Mouse (Mus musculus): Measurements from ENCODE around the gene Slc11a2. TPM values are rescaled to one million over a fixed set of nuclear protein-coding genes. Genes with fewer than 3 reads are reported as not detected.

Gene Slc11a2
- total and polyA plus RNA-seq, 3 experiments = 24.4 to 43.7 (median 38.9) TPM

DNA sequence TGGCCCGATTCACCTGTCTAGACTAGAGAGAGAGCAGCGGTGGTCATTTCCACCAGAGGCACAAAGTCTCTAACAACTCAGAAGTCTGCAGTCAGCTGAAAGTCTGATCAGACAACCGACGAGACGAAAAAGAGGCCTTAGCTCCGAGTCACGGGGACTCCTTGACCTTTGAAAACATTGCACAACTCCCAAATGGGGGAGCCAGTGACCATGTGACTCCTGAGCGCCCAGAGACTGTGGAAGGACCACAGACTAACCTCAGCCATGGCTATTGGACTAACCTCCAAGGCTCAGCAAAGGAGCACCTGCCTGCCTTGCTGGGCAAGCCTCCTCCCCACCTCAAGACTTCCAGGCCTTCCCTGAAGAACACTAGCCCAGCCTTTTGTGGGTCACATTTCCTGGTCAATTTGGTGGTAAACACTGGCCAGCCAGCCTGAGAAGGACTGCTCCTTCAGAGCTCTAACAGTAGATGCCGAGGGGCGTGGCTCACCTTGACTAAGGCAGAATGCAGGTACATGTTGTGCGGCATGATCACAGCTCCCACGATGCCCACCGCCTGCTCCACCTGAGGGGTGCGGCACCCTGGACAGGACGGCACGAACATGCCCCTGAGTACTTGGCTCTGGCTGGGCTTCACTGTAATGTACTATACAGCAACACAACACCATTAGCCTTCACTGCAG lies 21.4 kb downstream of the Slc11a2 start:
- Histone ChIP-seq H3K27ac (no peak overlapping the region), H3K9ac (ENCODE audit: low read depth, low read length) (no peak overlapping the region), H3K79me2 (replicated peaks; ENCODE audit: control insufficient read depth, insufficient read depth, low read length) (no peaks in the 10 kb centered on the region), H3K27me3 (ENCODE audit: control insufficient read depth, insufficient read depth, low read length) (no peaks in the 10 kb centered on the region), H3K4me3 (no peak overlapping the region), H3K4me1 (ENCODE audit: control insufficient read depth, insufficient read depth, low read length) (0 out of 2 replicates have a peak, but pooled peaks cover 3% of the 10 kb centered on the region), H3K36me3 (ENCODE audit: control insufficient read depth, insufficient read depth, low read length) (no peaks in the 10 kb centered on the region)
- intact Hi-C loops (cut with DNase I) = no loop called here
- TF ChIP-seq POLR2A (IDR thresholded peaks at IDR 0.05; ENCODE audit: insufficient read depth, low read depth, low read length) (no peak), EP300 (IDR thresholded peaks at IDR 0.05; ENCODE audit: insufficient read depth, low read depth, low read length) (no peak), CTCF (IDR thresholded peaks at IDR 0.05) (no peak)
- no peak for DNase-seq
- WGBS = 91% methylated on average over 16 of the region's 16 CpGs

DNA sequence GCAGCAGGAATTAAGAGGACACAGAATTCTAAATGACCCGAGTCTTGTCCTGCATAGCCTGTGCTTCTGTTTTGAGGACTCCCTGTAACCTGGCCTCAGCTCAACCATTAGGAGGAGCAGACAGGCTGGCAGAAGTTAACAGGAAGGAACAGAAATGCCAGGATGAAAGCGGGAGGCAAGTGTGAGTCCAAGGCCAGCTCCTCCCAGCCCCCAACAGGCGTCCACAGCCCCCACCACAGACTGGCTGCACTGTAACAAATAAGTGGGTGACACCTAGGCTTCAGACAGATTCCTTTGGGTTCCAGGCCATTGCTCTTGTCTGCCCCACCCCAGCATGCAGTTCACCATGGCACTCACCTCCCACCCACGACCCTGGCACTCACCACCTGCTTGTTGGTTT lies 22.1 kb downstream of the Slc11a2 start:
- no peak overlapping the region for H3K27ac ChIP-seq
- TF ChIP-seq EP300 (IDR thresholded peaks at IDR 0.05; ENCODE audit: insufficient read depth, low read depth, low read length) = no peak
- no peak for TF ChIP-seq CTCF (IDR thresholded peaks at IDR 0.05)
- TF ChIP-seq POLR2A (IDR thresholded peaks at IDR 0.05; ENCODE audit: insufficient read depth, low read depth, low read length) = no peak
- no peak overlapping the region for H3K9ac ChIP-seq (ENCODE audit: low read depth, low read length)
- WGBS = 87% methylated on average over 4 of the region's 4 CpGs
- H3K36me3 ChIP-seq (ENCODE audit: control insufficient read depth, insufficient read depth, low read length) = no peaks in the 10 kb centered on the region
- no peak overlapping the region for H3K4me3 ChIP-seq
- no peaks in the 10 kb centered on the region for H3K27me3 ChIP-seq (ENCODE audit: control insufficient read depth, insufficient read depth, low read length)
- DNase-seq = no peak
- no peaks in the 10 kb centered on the region for H3K79me2 ChIP-seq (replicated peaks; ENCODE audit: control insufficient read depth, insufficient read depth, low read length)
- 0 out of 2 replicates have a peak, but pooled peaks cover 3% of the 10 kb centered on the region for H3K4me1 ChIP-seq (ENCODE audit: control insufficient read depth, insufficient read depth, low read length)
- intact Hi-C loops (cut with DNase I) = no loop called here

DNA sequence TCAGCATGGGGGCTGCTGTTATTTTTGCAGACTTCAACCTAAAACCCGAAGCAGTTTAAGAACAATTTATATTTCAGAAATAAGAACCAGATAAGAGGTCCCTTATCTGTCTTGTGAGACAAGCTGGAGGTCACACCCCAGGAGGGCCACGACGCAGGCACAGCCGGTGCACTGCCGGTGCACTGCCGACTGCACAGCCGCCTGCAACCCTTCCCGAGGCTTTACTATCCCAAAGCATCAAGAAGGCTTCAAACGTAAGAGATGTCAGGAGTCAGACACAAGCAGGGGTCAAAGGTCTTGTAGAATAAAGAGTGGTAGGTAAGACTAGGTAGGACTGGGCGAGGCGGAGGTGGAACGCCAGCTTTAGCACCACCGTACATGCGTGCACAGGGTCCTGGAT lies 22.5 kb downstream of the Slc11a2 start:
- H3K4me1 ChIP-seq (ENCODE audit: control insufficient read depth, insufficient read depth, low read length) = 0 out of 2 replicates have a peak, but pooled peaks cover 3% of the 10 kb centered on the region
- intact Hi-C loops (cut with DNase I) = no loop called here
- no peaks in the 10 kb centered on the region for H3K27me3 ChIP-seq (ENCODE audit: control insufficient read depth, insufficient read depth, low read length)
- H3K9ac ChIP-seq (ENCODE audit: low read depth, low read length) = no peak overlapping the region
- H3K27ac ChIP-seq = no peak overlapping the region
- WGBS = 87% methylated on average over 14 of the region's 14 CpGs
- TF ChIP-seq POLR2A (IDR thresholded peaks at IDR 0.05; ENCODE audit: insufficient read depth, low read depth, low read length) (no peak), EP300 (IDR thresholded peaks at IDR 0.05; ENCODE audit: insufficient read depth, low read depth, low read length) (no peak), CTCF (IDR thresholded peaks at IDR 0.05) (no peak)
- H3K4me3 ChIP-seq = no peak overlapping the region
- H3K36me3 ChIP-seq (ENCODE audit: control insufficient read depth, insufficient read depth, low read length) = no peaks in the 10 kb centered on the region
- DNase-seq = no peak
- no peaks in the 10 kb centered on the region for H3K79me2 ChIP-seq (replicated peaks; ENCODE audit: control insufficient read depth, insufficient read depth, low read length)

DNA sequence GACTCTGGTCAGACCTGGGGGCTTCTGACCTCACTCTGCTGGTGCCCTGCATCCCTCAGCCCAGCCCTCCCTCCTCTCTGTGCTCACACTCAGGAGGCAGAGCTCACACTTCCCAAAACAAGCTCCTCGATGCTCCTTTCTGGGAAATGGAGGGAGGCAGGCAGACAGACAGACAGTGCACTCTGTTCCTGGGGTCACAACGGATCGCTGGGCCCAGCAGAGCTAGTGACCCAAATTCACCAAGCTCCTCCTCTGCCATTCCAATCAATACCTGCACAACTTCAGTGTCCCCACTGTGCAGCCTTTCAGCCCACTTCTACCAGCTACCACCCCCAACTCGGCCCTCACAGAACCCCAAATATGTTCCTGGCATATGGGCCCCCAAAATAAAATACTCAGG lies 23.1 kb downstream of the Slc11a2 start:
- no peak overlapping the region for H3K9ac ChIP-seq (ENCODE audit: low read depth, low read length)
- intact Hi-C loops (cut with DNase I) = no loop called here
- DNase-seq = no peak
- no peaks in the 10 kb centered on the region for H3K79me2 ChIP-seq (replicated peaks; ENCODE audit: control insufficient read depth, insufficient read depth, low read length)
- 0 out of 2 replicates have a peak, but pooled peaks cover 3% of the 10 kb centered on the region for H3K4me1 ChIP-seq (ENCODE audit: control insufficient read depth, insufficient read depth, low read length)
- H3K27me3 ChIP-seq (ENCODE audit: control insufficient read depth, insufficient read depth, low read length) = no peaks in the 10 kb centered on the region
- TF ChIP-seq EP300 (IDR thresholded peaks at IDR 0.05; ENCODE audit: insufficient read depth, low read depth, low read length) (no peak), CTCF (IDR thresholded peaks at IDR 0.05) (no peak), POLR2A (IDR thresholded peaks at IDR 0.05; ENCODE audit: insufficient read depth, low read depth, low read length) (no peak)
- WGBS = 88% methylated on average over 4 of the region's 4 CpGs
- H3K4me3 ChIP-seq = no peak overlapping the region
- H3K36me3 ChIP-seq (ENCODE audit: control insufficient read depth, insufficient read depth, low read length) = no peaks in the 10 kb centered on the region
- H3K27ac ChIP-seq = no peak overlapping the region

DNA sequence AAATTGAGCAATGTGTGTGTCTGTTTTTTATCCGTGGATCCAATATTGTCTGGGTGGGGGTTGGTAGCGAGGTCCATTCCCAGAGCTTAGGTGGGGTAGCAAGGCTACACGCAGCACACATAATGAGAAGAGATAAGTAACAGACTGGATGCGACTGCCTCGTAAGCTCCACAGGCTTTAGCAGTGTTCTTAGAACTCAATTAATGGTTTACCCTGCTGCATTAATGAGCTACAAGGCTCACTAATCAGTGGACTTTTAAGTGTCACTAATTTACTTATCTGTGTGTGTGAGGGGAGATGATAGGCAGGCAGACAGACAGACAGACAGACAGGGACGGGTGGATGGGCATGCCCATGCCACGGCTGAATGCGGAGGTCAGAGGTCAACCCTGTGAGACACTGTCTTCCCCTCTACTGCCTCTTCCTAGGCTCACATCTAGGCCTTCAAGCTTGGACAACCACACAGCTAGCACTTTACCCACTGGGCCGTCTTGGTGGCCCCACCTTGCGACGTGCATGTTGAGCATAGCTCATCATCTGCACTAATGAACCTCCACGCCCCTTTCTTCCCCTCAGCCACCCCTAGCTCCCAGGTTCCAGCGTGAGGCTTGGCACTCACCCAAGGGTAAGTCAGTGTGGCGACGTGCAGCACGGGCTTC lies 24.2 kb downstream of the Slc11a2 start:
- no peaks in the 10 kb centered on the region for H3K36me3 ChIP-seq (ENCODE audit: control insufficient read depth, insufficient read depth, low read length)
- intact Hi-C loops (cut with DNase I) = no loop called here
- 88% methylated on average over 16 of the region's 16 CpGs for WGBS

DNA sequence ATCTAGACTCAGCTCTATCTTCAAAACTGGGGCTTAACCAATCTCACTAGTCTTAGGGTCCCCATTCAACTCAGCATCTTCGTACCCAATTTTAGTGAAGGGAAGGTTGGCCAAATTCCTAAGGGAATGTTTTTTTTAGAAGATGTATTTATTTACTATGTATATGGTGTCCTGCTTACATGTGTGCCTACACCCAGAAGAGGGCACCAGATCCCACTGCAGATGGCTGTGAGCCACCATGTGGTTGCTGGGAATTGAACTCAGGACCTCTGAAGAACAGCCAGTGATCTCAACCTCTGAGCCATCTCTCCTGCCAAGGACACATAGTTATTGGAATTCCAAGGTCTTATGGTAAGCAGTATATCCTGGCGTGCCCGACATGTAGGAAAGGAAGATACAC lies 29.3 kb downstream of the Slc11a2 start:
- Histone ChIP-seq H3K36me3 (ENCODE audit: control insufficient read depth, insufficient read depth, low read length) (no peaks in the 10 kb centered on the region), H3K4me3 (no peak overlapping the region), H3K27me3 (ENCODE audit: control insufficient read depth, insufficient read depth, low read length) (no peaks in the 10 kb centered on the region), H3K27ac (no peak overlapping the region), H3K79me2 (replicated peaks; ENCODE audit: control insufficient read depth, insufficient read depth, low read length) (no peaks in the 10 kb centered on the region), H3K4me1 (ENCODE audit: control insufficient read depth, insufficient read depth, low read length) (no peaks in the 10 kb centered on the region), H3K9ac (ENCODE audit: low read depth, low read length) (no peak overlapping the region)
- DNase-seq = no peak
- intact Hi-C loops (cut with DNase I) = no loop called here
- WGBS = 97% methylated on average over 3 of the region's 3 CpGs
- TF ChIP-seq EP300 (IDR thresholded peaks at IDR 0.05; ENCODE audit: insufficient read depth, low read depth, low read length) = no peak
- TF ChIP-seq CTCF (IDR thresholded peaks at IDR 0.05) = peak; percentile 30; the same call in 1 of the 2 replicates

More for the DNA sequence above, 24.2 kb downstream of the Slc11a2 start:
- Histone ChIP-seq H3K4me3 (no peak overlapping the region), H3K79me2 (replicated peaks; ENCODE audit: control insufficient read depth, insufficient read depth, low read length) (no peaks in the 10 kb centered on the region), H3K27me3 (ENCODE audit: control insufficient read depth, insufficient read depth, low read length) (no peaks in the 10 kb centered on the region), H3K9ac (ENCODE audit: low read depth, low read length) (no peak overlapping the region), H3K27ac (no peak overlapping the region), H3K4me1 (ENCODE audit: control insufficient read depth, insufficient read depth, low read length) (0 out of 2 replicates have a peak, but pooled peaks cover under 1% of the 10 kb centered on the region)
- no peak for DNase-seq
- TF ChIP-seq EP300 (IDR thresholded peaks at IDR 0.05; ENCODE audit: insufficient read depth, low read depth, low read length) = no peak
- no peak for TF ChIP-seq POLR2A (IDR thresholded peaks at IDR 0.05; ENCODE audit: insufficient read depth, low read depth, low read length)
- no peak for TF ChIP-seq CTCF (IDR thresholded peaks at IDR 0.05)

Measured in heart, adult 2 months (tissue).